Mouse (Mus musculus) heart, adult 2 months (tissue): ENCODE measurements around the gene Adgrb3.

ENCODE experiments used
- CTCF ChIP-seq: fragments of 200-600 bp; IDR thresholded peaks from 2 replicates; pipeline ENCODE4 v1.8.1; 2022; ENCODE audit warnings: antibody characterized with exemption, mild to moderate bottlenecking, moderate library complexity
- EP300 ChIP-seq: fragments of 200-500 bp; IDR thresholded peaks from 2 replicates; pipeline ENCODE4 v1.6.1; 2011; ENCODE audit warnings: low read depth, low read length, control low read depth; ENCODE audit not compliant: insufficient read depth
- POLR2A ChIP-seq: fragments of 200-500 bp; IDR thresholded peaks from 2 replicates; pipeline ENCODE4 v1.6.1; 2011; ENCODE audit warnings: mild to moderate bottlenecking, low read depth, low read length, control low read depth; ENCODE audit not compliant: insufficient read depth

DNA sequence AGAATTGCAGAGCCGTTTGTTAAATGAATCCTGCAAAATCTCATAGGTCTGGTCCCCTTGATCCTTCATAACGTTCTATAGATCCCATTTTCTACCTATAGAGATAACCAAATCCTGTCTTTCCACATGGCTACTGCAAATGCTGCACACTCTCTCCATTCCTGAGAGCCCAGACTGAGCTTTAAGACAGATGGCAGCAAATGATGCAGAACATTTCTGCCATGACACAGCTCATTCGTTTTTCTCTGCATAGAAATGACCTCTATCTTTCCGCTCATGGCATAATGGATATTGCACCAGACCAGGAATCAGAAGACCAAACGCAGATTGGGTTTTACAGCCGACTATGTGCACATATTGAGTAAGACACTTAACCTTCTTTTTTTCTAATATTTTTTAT is 84.8 kb downstream of the Adgrb3 start:
- TF ChIP-seq CTCF: no peak
- no peak for TF ChIP-seq POLR2A
- no peak for TF ChIP-seq EP300
